Mouse (Mus musculus): ENCODE data around the gene Abca4.

Gene Abca4

DNA sequence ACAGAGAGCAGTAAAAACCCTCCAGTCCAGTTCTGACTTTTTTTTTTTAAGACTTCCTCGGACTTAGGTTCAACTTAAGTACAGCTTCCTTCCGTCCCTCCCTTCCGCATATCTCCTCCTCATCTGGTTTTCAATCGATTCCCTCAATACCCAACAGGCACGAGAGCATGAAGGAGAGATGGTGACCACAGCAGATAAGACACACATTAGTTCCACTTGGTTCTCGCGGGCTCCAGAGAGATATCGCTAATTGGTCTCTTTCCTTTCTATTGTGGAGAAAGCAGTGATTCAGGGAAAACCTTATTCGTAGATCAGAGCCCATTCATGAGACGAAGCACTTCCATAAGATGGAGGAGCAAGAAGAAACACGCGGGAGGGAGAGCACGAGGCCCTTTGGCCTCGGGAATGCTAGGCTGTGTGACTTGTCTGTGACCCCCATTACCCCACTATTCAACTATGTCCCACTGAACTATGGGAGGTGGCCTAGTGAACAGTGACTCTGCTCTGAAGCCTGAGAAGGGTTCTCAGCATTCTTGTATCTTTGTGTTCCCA lies 63.5 kb downstream of the Abca4 start:
- in situ Hi-C loops (cut with MseI, MboI): loop anchor here in 1 of 2 experiments (10.0 kb wide), 1 partner anchor 143 kb away; no protein-coding TSS in a partner anchor

DNA sequence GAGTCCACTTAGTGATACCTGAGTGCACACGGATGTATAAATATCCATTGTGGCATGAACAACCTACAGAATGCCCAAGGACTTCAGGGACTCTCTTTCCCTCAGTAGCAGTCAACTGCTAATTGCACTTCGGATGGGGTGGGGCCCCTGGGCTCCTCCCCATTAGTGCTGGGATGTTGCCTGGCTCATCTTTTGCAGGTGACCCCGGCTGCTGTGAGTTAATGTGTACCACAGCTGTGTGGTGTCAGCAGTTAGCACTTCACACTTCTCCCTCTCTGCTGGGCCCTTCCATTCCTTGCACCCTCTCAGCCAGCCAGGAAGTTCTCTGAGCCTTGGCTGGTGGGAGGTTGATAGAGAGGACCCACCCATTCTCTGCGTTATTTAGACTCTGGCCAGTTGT lies 65.2 kb downstream of the Abca4 start:
- in situ Hi-C loops (cut with MseI, MboI): loop anchor here in 1 of 2 experiments (10.0 kb wide), 1 partner anchor 145 kb away; no protein-coding TSS in a partner anchor

DNA sequence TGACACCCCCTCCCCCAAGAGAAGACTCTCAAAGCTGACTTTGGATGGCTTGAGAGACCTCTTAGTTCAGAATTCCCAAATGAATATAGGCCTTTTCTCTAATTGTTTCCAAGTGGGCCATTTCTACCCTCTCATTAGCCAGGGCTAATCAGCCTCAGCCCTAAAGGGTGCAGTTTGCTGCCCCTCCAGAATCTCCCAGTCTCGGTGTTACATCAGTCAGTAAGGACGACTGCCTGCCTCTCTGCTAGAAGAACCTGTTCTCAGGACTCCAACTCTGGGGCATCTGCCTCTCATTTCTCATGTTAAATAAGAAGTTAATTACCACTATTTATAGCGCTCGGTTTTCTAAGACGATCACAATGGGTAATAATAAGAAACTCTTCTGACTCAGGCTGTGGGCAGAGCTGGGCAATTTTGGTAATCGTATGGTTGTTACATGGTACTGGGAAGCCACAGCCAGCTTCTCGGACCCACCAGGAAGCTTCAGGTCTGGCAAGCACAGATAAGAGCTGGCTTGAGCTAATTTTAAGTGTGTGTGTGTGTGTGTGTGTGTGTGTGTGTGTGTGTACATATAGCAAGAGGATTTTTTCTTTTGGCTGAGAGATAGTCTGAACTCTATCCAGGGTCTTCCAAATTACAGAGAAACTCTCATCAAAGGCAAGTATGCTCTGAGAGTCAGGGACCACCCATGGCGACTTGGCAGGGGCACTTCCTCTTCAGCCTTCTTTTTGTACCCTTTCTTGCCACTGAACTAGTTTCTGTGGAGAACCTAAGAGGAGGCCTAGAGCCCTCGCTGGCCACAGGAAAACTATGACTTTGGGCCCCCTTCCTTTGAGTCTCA lies 67.1 kb downstream of the Abca4 start:
- in situ Hi-C loops (cut with MseI, MboI): no loop called here

DNA sequence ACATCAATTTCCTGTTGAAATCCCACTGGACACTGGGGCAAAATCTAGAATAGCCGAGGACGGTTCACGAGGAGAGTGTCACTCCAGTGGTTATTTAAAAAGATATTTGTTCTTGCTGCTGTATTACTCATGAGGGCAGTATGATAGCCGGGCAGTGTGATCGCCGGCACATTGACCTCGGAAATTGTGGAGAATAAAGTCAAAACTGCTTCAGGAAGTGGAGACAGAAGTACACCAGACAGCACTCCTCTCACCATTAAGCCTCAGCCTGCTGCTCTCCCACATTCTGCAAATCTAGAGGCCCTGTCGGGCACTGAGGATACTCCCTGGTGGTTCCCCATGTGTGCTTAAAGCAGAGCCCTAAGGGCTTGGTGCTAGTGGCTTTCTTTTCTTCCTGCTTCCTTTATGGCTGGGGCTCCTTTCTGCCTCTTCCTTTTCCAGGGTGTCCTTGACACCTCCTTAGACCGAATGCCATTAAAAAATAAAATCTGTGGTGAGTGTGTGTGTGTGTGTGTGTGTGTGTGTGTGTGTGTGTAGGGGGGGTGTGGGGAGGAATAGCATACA lies 74.5 kb downstream of the Abca4 start:
- in situ Hi-C loops (cut with MseI, MboI): no loop called here

DNA sequence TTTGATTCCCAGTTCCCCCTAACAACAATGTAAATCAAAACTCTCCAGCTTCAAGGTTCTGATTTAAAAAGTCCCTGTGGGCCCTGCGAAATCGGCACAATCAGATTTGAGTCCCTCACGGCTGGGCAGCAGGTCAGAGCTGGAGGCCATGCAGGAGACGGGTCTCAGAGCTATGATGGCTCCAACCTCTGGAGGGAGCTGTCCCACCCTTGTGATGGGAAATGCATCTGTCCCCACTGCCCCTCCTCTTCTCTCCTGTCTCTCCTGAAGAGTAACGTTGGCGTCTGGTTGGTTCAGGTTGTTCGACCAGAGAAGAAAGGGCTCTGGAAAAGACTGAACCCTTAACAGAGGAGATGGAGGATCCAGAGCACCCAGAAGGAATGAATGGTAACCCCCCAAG lies 75.5 kb downstream of the Abca4 start:
- in situ Hi-C loops (cut with MseI, MboI): no loop called here

DNA sequence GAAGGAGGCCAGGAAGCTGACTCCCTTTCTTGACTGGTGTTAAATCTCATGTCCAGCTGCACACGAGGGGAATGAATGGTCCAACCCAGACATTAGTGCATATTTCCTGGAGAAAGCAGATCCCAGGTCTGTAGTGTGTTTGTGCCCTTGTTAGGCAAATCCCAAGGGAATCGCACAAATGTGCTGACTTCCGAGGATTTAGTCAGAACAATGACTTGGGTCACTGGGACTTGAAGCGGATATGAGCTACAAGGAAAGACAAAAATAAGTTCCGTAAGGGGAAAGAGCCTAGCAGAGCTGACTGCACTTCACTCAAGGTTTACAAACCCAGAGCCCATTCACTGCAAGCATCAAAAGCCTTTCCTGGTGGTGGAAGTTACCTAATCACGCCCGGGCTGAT lies 76.0 kb downstream of the Abca4 start:
- in situ Hi-C loops (cut with MseI, MboI): no loop called here

DNA sequence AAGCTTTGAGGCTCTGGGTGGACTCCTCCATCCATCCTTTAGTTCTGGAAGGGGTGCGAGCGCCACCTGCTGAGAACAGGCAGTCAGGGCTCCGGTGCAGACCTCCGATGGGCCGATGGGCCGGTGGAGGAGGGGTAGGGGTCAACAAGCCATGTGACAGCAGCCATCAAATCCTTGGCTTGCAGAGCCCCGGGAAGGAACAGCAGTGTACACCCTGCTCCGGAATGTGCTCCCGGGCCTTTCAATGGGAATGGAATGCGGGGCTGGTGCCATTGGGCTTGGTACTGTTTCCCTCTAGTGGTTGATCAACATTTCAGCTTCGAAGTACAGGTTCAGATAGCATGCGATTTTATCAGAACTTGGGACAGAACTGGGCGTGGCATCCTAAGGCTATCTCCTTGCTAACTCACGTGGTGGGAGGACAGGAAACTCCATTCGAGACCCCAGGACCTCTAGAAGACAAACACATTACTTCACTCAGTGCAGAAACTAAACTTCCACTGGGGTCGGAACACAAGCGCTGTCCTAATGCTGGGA lies 78.0 kb downstream of the Abca4 start:
- in situ Hi-C loops (cut with MseI, MboI): no loop called here

DNA sequence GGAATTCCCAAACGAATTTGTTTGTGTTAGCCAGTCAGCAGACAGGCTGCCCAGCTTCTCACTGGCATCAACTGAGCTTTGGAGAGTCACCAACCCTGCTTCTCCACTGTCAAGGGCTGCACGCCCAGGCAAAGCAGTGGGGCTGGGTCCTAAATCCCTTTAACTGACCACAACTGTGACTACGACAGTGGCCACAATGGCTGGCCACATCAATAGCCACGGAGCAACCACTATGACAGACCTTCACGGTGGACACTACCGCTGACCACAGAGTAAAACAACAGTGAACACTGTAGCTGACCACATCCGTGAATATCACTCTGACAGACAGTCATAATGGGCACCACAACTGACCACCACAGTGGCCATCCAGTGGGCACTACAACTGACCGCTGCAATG lies 78.6 kb downstream of the Abca4 start:
- in situ Hi-C loops (cut with MseI, MboI): no loop called here

DNA sequence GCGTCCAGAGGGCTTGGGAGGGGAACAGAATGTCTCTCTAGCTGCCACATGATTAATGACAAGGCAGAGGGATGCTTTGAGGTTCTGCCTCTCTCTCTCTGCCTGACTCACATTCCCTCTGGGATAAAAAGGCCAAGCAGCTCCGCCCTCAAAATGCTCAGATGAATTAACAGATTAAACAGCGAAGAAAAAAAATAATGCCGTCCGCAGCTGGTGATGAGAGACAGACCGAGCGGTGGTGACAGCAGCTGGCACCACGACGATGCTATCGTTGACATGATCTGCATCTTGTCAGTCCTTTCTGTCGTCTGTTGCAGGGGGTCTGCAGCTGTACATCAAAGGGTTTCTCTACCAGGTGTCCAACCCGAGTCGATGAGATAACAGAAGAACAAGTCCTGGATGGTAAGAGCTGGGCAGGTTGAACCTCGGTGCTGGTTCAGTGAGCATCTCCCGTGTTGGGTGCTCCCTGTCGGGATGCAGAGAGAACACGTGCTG lies 84.8 kb downstream of the Abca4 start:
- in situ Hi-C loops (cut with MseI, MboI): no loop called here

DNA sequence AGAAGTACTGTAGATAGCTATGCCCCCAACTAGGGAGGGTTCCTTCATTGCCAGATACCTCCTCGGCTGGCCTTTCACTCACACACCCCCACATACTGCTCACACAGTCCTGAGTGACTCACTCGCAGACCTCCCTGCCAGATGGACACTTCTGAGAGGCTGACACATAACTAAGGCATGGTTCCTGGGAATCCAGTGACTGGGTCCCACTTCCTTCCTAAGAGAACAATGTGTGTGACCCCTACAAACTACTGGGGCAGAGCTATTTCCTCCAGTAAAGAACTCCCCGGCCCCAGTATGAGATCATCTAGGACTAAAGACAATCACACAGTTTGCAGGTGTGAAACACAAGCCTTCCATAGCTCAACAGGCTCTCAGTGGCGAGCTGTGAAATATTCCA lies 86.5 kb downstream of the Abca4 start:
- in situ Hi-C loops (cut with MseI, MboI): no loop called here

DNA sequence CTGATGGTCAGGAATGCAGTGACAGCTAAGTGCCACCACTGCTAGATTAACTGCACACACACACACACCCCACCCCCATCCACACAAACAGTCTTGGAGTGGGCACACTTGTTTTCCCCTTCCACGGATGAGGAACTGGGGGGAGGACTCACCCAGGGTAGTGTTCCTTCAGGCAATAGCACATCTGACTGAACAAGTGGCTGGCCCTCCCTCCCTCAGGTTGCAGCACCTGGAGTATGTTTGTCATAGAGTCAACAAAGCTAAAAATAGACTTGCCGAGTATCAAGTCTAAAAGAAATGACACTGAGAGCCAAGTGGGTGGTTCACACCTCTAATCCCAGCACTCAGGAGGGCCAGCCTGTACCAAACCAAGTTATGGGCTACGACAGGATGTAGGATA lies 87.4 kb downstream of the Abca4 start:
- in situ Hi-C loops (cut with MseI, MboI): no loop called here

DNA sequence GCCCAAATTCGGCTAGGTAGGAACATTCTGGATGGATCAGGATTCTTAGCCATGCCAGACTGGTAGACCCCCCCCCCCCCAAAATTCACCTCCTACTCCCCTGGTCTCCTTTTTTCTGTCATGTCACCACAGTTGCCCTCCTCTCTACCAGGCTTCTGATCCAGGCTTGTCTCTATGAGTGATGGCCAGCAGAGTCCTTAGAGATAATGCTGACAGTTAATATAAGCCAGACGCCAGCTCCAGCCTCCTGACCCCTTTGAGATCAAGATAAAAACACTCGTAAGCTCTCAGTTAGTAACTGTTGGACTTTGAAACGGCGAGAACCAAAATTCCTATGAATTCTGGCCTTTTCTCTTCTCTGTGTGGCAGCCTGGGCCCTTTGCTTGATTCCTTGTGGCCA lies 89.0 kb downstream of the Abca4 start:
- in situ Hi-C loops (cut with MseI, MboI): no loop called here

DNA sequence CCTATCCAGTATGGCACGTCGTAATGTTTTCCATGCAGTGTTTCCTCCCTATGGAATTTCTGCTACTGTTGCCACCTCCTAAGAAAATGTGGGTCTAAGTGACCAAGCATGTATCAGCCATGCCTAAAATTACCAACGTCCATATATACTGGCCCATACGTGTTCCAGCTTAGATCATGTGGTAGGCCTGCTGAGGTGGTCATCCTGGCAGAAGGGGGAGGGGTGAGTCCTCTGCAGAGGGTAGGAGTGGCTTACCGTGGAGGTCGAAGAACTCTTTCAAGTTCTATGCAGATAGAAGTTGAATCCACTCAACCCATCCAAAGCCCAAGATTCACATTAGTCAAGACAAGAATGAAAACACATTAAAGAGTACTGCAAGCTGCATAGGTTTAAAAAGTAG lies 89.6 kb downstream of the Abca4 start:
- in situ Hi-C loops (cut with MseI, MboI): no loop called here

DNA sequence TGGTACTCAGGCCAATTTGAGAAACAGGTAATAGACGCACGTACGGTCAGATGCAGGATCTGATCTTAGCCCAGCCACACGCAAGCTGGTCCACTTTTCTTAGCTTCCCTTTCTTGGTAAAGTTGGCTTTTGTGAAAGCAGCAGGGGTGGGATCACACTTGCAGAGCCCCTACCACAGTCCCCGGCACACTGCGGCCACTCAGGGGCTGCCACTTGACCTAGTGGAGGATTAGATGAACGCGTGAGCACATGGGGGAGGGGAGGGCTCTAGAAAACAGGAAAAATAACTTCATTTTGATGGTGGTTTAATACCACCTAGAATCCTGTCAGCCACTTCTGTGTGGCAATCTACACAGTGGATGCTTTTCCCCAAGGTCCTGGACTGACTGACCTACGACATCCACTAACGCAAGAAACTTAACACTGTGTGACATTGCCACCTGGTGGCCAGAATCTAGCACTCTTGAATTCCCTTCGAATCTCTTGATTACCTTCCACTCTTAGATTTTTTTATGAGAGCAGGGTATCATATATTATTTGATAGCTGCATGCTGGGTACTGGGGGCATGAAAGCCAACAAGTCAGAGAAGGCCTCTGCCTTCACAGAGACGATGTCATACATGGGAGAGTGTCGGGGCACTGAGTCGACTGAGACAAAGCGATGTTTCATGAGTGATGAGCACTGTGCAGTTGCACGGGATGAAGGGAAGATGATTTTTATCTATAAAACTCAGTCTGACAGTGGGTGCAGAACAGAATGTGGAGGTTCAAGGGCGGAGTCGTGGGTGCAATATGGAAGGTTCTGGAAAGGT lies 96.6 kb downstream of the Abca4 start:
- in situ Hi-C loops (cut with MseI, MboI): loop anchor here in 1 of 2 experiments (10.0 kb wide), 2 partner anchors 176 to 256 kb away; no protein-coding TSS in a partner anchor

DNA sequence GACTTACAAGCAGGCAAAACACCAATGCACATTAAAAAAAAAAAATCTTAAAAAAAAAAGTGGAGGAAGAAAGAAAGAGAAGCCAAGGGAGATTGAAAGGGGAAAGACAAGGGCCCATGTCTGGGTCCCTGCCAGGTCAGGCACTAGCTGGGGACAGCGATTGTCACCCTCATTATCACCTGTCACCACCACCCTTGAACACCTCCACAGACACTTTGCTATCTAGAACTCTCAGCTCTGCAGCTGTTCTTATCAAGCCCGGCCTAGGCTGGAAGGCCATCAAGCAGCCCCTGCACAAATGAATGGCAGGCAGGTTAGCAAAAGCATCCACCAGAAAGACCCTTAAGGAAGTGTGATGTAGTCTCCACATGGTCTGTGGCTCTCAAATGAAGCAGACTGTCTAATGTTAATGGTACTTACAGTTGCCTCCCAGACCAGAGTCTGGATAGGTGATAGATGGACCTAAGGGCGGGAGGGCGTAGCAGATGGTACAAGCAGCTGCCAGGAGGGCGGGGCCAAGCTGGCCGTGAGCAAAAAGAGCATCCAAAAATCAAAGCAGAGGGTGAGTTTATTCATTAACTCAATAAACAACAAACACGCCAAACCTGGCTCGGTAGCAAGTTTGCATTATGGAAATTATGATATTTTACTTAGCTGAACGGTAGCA lies 98.1 kb downstream of the Abca4 start:
- in situ Hi-C loops (cut with MseI, MboI): loop anchor here in 1 of 2 experiments (10.0 kb wide), 2 partner anchors 178 to 258 kb away; no protein-coding TSS in a partner anchor

DNA sequence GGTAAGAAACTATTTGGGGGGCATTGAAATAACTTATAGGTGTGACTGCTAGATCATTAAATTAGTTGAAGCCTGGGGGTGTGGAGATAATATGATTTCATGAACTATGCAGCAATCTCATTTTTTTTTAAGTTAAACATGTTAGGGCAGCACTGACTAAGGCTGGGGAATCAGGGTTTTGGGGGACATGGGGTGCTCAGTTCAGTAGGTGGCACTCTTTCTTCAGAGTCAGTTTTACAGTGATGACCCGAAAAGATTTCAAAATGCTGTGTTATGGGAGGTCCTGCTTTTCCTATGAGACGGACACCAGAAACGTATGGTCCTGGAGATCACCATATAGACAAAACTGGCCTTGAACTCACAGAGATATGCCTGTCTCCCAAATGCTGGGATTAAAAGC lies 99.2 kb downstream of the Abca4 start:
- in situ Hi-C loops (cut with MseI, MboI): loop anchor here in 1 of 2 experiments (10.0 kb wide), 2 partner anchors 179 to 259 kb away; no protein-coding TSS in a partner anchor

DNA sequence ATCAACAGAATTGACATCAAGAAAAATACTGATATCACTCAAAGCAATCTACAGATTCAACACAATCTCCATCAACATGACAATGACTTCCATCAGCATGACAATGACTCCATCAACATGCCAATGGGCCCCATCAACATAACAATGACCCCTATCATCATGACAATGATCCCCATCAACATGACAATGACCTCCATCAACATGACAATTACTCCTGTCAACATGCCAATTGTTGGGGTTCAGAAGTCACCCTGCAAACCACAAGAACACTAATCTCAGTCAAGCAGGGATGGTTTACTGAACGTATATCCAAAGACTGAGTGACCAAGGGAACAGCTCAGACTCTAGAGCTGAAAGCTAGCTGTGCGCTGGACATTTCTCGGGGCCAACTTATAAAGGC lies 101.2 kb downstream of the Abca4 start:
- in situ Hi-C loops (cut with MseI, MboI): loop anchor here in 1 of 2 experiments (10.0 kb wide), 2 partner anchors 181 to 261 kb away; no protein-coding TSS in a partner anchor

DNA sequence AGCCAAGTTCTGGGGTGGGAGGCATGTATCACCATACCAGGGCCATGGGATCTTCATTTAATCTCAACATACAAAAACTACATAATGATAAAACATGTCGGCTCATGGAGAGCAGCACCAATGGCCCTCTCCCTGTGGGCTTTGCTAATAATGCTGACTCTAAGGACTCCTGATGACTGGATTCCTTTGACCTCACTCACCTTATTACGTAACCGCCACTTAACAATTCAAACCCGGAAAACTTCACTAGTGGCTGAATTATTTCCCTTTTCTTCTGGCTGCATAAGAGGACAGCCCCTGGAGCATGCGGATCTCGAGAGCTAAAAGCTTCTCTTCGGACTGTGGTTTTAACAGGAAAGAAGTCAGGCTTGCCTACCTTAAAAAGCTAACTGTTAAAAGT lies 106.6 kb downstream of the Abca4 start:
- in situ Hi-C loops (cut with MseI, MboI): no loop called here

DNA sequence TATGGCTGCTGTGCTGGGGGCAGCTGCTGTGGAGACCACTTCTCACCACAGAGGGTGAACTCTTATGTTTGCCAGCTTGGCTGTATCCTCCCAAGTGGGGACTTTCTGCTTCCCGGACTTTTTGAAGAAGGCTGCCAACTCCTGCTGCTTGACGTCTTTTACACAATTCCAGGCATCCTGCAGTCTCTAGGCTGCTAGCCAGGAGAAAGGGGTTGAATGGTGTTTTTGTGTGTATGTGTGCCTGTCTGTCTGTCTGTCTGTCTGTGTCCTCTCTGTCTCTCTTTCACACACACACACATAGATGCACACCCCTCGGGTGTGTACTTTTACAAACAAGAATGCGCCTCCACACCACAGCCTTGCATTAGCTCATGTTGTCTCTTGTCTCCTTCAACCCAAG lies 108.2 kb downstream of the Abca4 start:
- in situ Hi-C loops (cut with MseI, MboI): no loop called here

DNA sequence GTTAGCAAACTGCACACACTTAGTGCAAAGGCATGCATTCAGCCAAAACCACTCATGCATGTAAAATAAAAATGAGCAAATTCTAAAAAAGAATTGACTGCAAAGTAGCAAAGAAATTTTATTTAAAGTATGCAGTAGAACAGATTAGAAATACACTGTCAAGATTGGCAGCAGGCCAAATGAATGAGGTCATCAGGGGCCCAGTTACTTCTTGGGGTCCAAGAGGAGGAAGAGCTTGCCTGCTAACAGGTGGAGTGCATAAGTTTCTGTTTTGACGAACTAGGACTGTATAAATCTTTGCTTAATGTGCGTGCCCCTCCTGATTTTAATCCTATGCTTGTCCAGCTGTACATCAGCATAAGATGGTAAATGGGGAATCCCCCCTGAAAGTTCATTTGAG lies 109.8 kb downstream of the Abca4 start:
- in situ Hi-C loops (cut with MseI, MboI): no loop called here

DNA sequence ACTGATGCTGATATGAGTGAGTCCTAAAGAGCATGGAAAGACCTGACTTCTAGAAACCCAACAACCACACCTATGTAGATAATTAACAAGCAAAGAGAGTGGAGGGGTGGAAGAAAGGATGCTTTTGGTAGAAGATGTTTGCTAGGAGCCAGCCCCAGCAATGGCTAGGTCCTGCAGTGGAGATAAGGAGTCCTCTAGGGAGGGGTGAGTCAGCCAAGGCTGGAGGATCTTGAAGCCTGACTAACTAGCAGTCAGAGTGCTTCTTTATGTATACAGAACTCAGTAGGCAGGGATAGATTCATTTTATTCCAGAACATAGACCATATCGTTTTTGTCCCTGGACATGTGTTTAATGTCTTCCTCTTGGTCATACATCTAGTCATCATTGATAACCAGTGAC lies 115.2 kb downstream of the Abca4 start:
- in situ Hi-C loops (cut with MseI, MboI): no loop called here
